Mouse (Mus musculus) forebrain, embryonic 14.5 days (tissue): ENCODE measurements around the gene Btbd35f18. TPM values are rescaled to one million over a fixed set of nuclear protein-coding genes. Genes with fewer than 3 reads are reported as not detected.
"Not testable (repeated sequence)": the region's sequence is repeated elsewhere in the genome, so short reads cannot be mapped to it uniquely, and the experiment has no call there.

Experiments used
- ATAC-seq: fragments of 200-750 bp; cut with Nextera tagmentation; 2 replicates; pipeline ENCODE4 v1.8.0; 2017; ENCODE audit warnings: mild to moderate bottlenecking, moderate library complexity
- DNase-seq: peaks from one replicate; pipeline ENCODE4 v3.0.0-alpha.2; 2015; ENCODE audit warnings: low spot score
- H3K27ac ChIP-seq: fragments of 300-500 bp; sonication (generic); 2 replicates; pipeline ENCODE4 v1.5.1; 2014; ENCODE audit warnings: low read depth, mild to moderate bottlenecking, control low read depth, low read length, moderate library complexity
- H3K27me3 ChIP-seq: fragments of 300-500 bp; sonication (generic); replicated peaks from 2 replicates; pipeline ENCODE4 v1.6.1; 2014; ENCODE audit warnings: low read length, control low read depth, mixed read lengths; ENCODE audit not compliant: control insufficient read depth, insufficient read depth
- H3K36me3 ChIP-seq: fragments of 300-500 bp; sonication (generic); 2 replicates; pipeline ENCODE4 v1.6.1; 2014; ENCODE audit warnings: low read length, control low read depth; ENCODE audit not compliant: control insufficient read depth, insufficient read depth
- H3K4me1 ChIP-seq: fragments of 300-500 bp; sonication (generic); 2 replicates; pipeline ENCODE4 v1.6.1; 2014; ENCODE audit warnings: antibody characterized with exemption, low read length, control low read depth; ENCODE audit not compliant: control insufficient read depth, insufficient read depth
- H3K4me2 ChIP-seq: fragments of 300-500 bp; sonication (generic); 2 replicates; pipeline ENCODE4 v1.6.1; 2014; ENCODE audit warnings: mild to moderate bottlenecking, control low read depth, low read length
- H3K4me3 ChIP-seq: fragments of 300-500 bp; sonication (generic); 2 replicates; pipeline ENCODE4 v1.5.1; 2014; ENCODE audit warnings: low read depth, low read length, control low read depth
- H3K9ac ChIP-seq: fragments of 300-500 bp; sonication (generic); 2 replicates; pipeline ENCODE4 v1.6.1; 2014; ENCODE audit warnings: mild to moderate bottlenecking, low read length, control low read depth, moderate library complexity
- H3K9me3 ChIP-seq: fragments of 300-500 bp; sonication (generic); replicated peaks from 2 replicates; pipeline ENCODE4 v1.6.1; 2016; ENCODE audit warnings: low read length, control low read depth, mixed read lengths; ENCODE audit not compliant: control insufficient read depth
- WGBS: fragments of 180-500 bp; shearing (Covaris S2); extraction: QIAGEN DNeasy Blood & Tissue Kit; methylation state at CpG from one replicate; pipeline ENCODE4 v1.1.7; 2014; 5-methylcytosine and 5-hydroxymethylcytosine counted together
- polyA plus RNA-seq: library from polyadenylated mRNA; unstranded; fragments of >200 nt; fragmentation: Nextera tagmentation; extraction: Ambion mirVana; gene quantifications from 2 replicates; pipeline ENCODE4 v1.2.1, GENCODE M21; 2014

Gene Btbd35f18
- not detected in 2 replicates for polyA plus RNA-seq

GRCm38 (mm10) chrX:3699933-3700332, at the start of gene Btbd35f18:
TSS of gene Btbd35f18 (plus strand) at chrX:3700233.
- WGBS: no CpG with 5 or more reads among the region's 3 CpGs
- H3K9me3 ChIP-seq, H3K4me2 ChIP-seq, DNase-seq, H3K27ac ChIP-seq, H3K27me3 ChIP-seq, ATAC-seq, H3K36me3 ChIP-seq, H3K9ac ChIP-seq, H3K4me1 ChIP-seq, H3K4me3 ChIP-seq: not testable (repeated sequence)

Other genes starting within 250 kb of the Btbd35f18 start
- not detected in 2 replicates for gene Btbd35f10, start 52.7 kb downstream of the Btbd35f18 start, polyA plus RNA-seq